Mouse (Mus musculus) G1E (cell line): Measurements from ENCODE around the gene Best2.

Source experiments
- CTCF ChIP-seq: IDR thresholded peaks from 2 replicates; pipeline ENCODE4 v1.5.1; 2012; ENCODE audit warnings: low read depth, low read length, inconsistent platforms, mixed read lengths
- GATA1 ChIP-seq: IDR thresholded peaks from 2 replicates; pipeline ENCODE4 v1.6.1; 2012; ENCODE audit warnings: borderline replicate concordance, low read length, inconsistent platforms, mixed read lengths
- GATA2 ChIP-seq: IDR thresholded peaks from 2 replicates; pipeline ENCODE4 v1.6.1; 2012; ENCODE audit warnings: low read depth, low read length, inconsistent platforms, borderline replicate concordance
- POLR2AphosphoS5 ChIP-seq: IDR thresholded peaks from 2 replicates; pipeline ENCODE4 v1.6.1; 2012; ENCODE audit warnings: low read depth, low read length, inconsistent platforms; ENCODE audit not compliant: insufficient replicate concordance
- TAL1 ChIP-seq: conservative IDR thresholded peaks from 2 replicates; pipeline ENCODE4 v1.6.1; 2012; ENCODE audit warnings: low read depth, low read length, inconsistent platforms, mixed read lengths

DNA sequence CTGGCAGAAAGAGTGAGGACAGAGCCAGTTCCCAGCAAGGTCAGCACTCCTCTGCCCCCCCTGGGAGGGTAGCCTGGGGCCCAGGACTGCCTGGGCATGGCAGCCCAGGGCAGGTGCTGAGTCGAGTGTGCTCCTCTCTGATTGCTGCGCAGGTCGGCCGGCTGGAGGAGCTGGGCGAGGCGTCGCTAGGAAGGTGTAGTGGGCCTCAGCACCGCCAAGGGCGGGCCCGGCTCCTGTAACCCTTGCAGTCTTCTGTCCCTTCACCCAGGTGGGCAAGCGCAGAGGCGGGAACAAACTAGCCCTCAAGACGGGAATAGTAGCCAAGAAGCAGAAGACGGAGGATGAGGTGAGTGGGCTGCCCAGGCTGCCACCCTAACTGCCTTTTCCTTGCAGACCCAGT is 14.9 kb upstream of the Best2 start:
- TF ChIP-seq GATA1 (no peak), CTCF (no peak), GATA2 (no peak), TAL1 (no peak), POLR2AphosphoS5 (no peak)
